Mouse (Mus musculus) bone marrow, adult 2 months (tissue): Measurements from ENCODE around the gene Ptpn13.

Experiments
- CTCF ChIP-seq: fragments of 200-500 bp; IDR thresholded peaks from 2 replicates; pipeline ENCODE4 v1.5.1; 2011; ENCODE audit warnings: low read length, control low read depth; ENCODE audit not compliant: control insufficient read depth, insufficient read depth
- POLR2A ChIP-seq: fragments of 200-500 bp; IDR thresholded peaks from 2 replicates; pipeline ENCODE4 v1.6.1; 2011; ENCODE audit warnings: low read depth, mild to moderate bottlenecking, control low read depth, low read length, borderline replicate concordance; ENCODE audit not compliant: control insufficient read depth

- no peak for TF ChIP-seq POLR2A
- no peak for TF ChIP-seq CTCF
Observed at GRCm38 (mm10) chr5:103591846-103592245, 166.9 kb downstream of the Ptpn13 start.
